Mouse (Mus musculus) erythroblast, embryonic 14.5 days (primary cell): Measurements from ENCODE around the gene Lama5.

Experiments used
- GATA1 ChIP-seq: IDR thresholded peaks from 2 replicates; pipeline ENCODE4 v1.6.1; 2012; ENCODE audit warnings: low read length, inconsistent platforms, mixed read lengths
- TAL1 ChIP-seq: IDR thresholded peaks from 3 replicates; pipeline ENCODE4 v1.6.1; 2012; ENCODE audit warnings: low read length, inconsistent platforms, mixed read lengths

- TF ChIP-seq TAL1 (no peak), GATA1 (no peak)
Observed at GRCm38 (mm10) chr2:180173163-180173562, 52.5 kb downstream of the Lama5 start.
